Mouse (Mus musculus) brain, embryonic 14.5 days (tissue): ENCODE results near the gene Sfr1.

Experiments used
- CTCF ChIP-seq: fragments of 200-500 bp; IDR thresholded peaks from 2 replicates; pipeline ENCODE4 v1.5.1; 2012; ENCODE audit warnings: inconsistent platforms, mild to moderate bottlenecking, moderate library complexity, borderline replicate concordance; ENCODE audit not compliant: insufficient read depth, insufficient read length; ENCODE audit errors: extremely low read depth
- POLR2A ChIP-seq: fragments of 200-500 bp; IDR thresholded peaks from 2 replicates; pipeline ENCODE4 v1.6.1; 2012; ENCODE audit warnings: mild to moderate bottlenecking, inconsistent platforms, borderline replicate concordance; ENCODE audit not compliant: poor library complexity, insufficient read depth, insufficient read length, severe bottlenecking; ENCODE audit errors: extremely low read depth

- no peak for TF ChIP-seq CTCF
- TF ChIP-seq POLR2A: no peak
Measured at GRCm38 (mm10) chr19:47719147-47719546, 12.3 kb upstream of the Sfr1 start.
